Mouse (Mus musculus): ENCODE results near the gene Mis18a.

Mis18a gene

GRCm38 (mm10) chr16:90727233-90728115, at the start of gene Mis18a:
Mis18a (minus strand) TSS chr16:90727404.
- DNase-seq (ENCODE audit: low read depth, low spot score) = peak; percentile 95

DNA sequence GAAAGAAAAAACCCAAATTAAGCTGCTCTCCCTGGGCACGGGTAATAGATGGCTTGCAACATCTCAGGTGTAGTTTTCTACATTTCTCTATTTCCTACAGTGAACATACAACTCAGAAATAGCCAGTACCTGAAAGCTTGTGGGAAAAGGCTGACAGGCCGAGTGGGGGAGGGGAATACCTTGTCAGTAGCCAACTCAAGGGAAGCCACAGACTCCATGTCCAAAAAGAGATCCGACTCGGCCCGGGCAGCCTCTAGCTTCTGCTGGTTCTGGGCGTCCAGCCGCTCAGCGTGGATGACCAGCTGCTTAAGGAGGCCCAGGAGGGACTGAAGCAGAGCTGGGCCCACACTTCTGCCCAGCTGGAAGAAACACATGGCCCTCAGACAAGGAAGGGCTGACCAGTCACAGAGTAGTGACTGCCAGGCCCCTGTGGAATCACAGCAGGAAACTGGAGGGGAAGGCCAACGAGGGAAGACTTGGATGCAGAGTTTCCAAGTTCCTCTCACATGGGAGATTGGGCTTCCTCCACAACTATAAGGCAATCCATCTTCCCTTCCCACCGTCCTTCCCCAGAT, 48.8 kb upstream of the Mis18a start:
- DNase-seq (ENCODE audit: low read depth, low spot score) = no peak

- no peak for DNase-seq (ENCODE audit: low read depth, low spot score)
Observed at GRCm38 (mm10) chr16:90774646-90775045, 47.4 kb upstream of the Mis18a start.

- DNase-seq (ENCODE audit: low read depth, low spot score) = no peak
Observed at GRCm38 (mm10) chr16:90774216-90774615, 47.0 kb upstream of the Mis18a start.

DNA sequence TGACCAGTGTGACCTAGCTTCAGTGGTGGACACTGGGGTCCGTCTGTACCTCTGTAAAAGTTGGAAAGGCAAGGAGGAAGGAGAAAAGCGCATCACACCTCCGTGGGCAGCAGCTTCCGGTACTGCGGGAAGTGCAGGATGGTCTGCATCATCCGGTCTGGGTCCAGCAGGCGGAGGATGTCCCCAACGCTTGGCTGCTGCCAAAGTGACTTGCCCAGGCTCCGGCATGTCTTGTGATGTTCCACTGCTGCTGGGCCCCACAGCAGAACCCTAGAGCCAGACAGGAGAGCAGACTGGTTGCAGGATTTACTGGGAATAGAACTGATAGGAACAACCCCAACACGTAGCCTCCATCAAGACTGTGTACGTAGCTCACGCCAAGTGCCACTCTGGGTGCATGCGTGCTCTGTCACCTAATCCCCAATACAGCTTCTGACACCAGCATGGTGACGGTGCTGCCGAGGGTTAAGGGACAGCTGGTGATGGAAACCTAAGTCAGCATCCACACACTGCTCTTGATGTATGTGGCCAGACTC, 39.8 kb upstream of the Mis18a start:
- DNase-seq (ENCODE audit: low read depth, low spot score) = no peak

DNA sequence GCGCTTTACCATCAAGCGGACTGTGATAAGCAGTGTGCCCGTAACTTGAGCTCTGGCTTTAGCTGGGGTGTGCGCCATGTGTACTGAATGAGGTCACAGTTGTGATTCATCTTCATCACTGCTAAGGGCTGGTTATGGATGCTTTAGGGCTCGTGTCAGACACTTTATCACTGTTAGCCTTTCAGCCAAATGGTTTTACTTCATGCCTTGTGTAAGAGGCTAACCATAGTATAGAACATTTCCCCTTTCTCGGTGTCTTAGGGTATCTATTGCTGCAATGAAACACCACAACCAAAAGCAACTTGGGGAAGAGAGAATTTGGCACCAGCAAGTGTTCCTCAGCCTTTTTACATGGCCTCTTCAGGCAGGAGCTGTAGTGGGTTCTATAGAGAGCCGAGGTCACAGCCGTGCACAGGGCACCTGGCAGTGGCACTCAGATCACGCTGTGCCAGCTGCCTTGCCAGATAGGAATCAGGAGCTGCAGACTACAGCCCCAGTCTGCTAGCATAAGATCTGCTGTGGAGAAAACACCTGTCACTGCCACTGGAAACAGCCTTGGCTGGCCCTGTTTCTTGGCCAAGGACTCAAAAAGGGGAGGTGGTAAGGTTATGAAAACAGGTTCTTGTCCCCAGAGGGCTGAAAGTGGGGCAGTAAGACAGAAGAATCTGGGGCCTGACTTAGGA, 38.1 kb upstream of the Mis18a start:
- DNase-seq (ENCODE audit: low read depth, low spot score) = no peak

GRCm38 (mm10) chr16:90760515-90760914, 33.3 kb upstream of the Mis18a start:
- DNase-seq (ENCODE audit: low read depth, low spot score) = peak; percentile 77

DNA sequence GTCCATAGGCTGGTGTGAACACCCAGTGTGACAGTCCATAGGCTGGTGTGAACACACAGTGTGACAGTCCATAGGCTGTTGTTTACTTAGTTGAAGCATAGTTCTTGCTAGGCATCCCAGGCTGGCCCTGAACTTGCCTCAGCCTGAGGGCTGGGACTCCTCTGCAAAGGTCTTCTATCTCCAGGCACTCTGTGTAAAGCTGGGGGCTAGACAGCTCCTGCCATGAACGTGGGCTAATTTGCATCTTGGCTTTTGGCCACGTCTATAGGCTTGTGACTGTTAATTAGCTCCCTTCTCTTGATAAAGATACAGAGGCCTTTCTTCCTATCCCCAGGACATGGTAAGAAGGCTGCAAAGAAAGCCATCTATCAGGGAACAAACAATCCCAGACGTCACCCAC, 32.1 kb upstream of the Mis18a start:
- no peak for DNase-seq (ENCODE audit: low read depth, low spot score)

- DNase-seq (ENCODE audit: low read depth, low spot score) = no peak
Observed at GRCm38 (mm10) chr16:90753386-90753941, 26.3 kb upstream of the Mis18a start.

- no peak for DNase-seq (ENCODE audit: low read depth, low spot score)
Observed at GRCm38 (mm10) chr16:90748169-90748568, 21.0 kb upstream of the Mis18a start.

DNA sequence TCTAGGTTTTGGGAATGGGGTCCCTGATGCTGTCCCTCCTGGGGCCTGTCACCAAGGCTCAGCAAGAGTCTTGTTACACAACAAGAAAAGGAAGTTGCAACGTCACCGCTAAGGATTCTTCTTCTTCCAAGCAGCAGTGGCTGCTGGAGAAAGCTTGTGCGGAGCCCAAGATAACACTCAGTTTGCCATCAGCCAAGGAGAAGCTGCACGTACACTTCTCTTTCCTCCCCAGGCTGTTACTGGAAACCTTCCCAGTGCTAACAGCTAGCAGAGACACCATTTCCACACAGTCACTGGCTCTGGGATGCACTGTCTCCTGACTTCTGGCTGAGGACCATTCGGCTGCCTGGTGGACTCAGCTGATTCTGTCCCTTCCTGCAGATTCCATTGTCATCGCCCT, 19.9 kb upstream of the Mis18a start:
- no peak for DNase-seq (ENCODE audit: low read depth, low spot score)

GRCm38 (mm10) chr16:90738092-90738956, 11.1 kb upstream of the Mis18a start, which contains the start of gene Mrap:
Mrap (plus strand) TSS chr16:90738207.
- DNase-seq (ENCODE audit: low read depth, low spot score) = no peak

GRCm38 (mm10) chr16:90736672-90737270, 9.6 kb upstream of the Mis18a start:
- no peak for DNase-seq (ENCODE audit: low read depth, low spot score)

GRCm38 (mm10) chr16:90735611-90736010, 8.4 kb upstream of the Mis18a start:
- no peak for DNase-seq (ENCODE audit: low read depth, low spot score)

DNA sequence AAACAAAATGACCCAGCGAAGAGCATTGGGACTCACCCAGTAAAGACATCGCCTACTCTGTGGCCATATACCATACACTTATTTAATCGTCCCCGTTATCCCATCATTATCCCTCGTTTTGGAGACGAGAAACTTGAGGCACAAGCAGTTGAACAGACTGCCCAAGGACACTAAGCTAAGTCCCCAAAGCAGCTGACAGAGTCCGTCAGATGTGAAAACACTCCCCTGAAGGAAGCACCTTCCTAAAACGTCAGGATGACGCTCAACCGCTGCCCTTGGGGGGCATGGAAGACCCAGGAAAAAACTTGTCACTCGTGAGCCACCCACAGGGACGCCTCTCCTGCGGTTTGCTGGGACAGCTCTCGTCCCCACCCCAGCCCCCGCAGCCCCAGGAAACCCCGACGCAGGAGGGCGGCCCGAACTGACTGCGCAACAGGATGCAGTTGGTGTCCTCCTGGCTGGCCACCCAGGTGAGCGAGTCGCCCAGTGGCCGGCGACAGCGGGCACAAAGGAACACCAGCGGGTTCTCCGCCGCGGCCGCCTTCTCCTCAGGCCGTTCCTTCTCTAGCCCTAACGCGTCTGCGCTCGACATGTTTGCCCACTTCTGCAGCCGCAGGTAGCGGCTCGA, 490 bp downstream of the Mis18a start:
- DNase-seq (ENCODE audit: low read depth, low spot score) = peak; percentile 19

DNA sequence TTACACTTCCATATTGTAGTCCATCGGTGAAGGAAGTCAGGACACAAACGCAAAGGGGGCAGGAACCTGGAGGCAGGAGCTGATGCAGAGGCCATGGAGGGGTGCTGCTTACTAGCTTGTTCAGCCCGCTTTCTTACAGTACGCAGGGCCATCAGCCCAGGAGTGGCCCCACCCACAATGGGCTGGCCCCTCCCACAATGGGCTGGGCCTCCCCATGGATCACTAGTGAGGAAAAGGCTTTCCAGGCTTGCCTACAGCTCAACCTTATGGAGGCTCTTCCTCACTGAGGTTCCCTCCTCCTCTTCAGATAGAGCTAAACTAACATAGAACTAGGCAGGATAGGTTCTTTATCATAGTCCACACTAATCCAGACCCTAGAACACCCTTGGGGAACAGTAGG, 3.2 kb downstream of the Mis18a start:
- DNase-seq (ENCODE audit: low read depth, low spot score) = no peak

GRCm38 (mm10) chr16:90710313-90710712, 16.9 kb downstream of the Mis18a start:
- DNase-seq (ENCODE audit: low read depth, low spot score) = no peak

GRCm38 (mm10) chr16:90709711-90710289, 17.4 kb downstream of the Mis18a start:
- DNase-seq (ENCODE audit: low read depth, low spot score) = no peak

- DNase-seq (ENCODE audit: low read depth, low spot score) = no peak
Observed at GRCm38 (mm10) chr16:90706279-90706678, 20.9 kb downstream of the Mis18a start.
